Mouse (Mus musculus) midbrain, embryonic 16.5 days (tissue): ENCODE measurements around the gene Nufip1. TPM values are rescaled to one million over a fixed set of nuclear protein-coding genes. Genes with fewer than 3 reads are reported as not detected.
A peak's percentile ranks its signal among the peaks of the same experiment; 100 is the strongest.
"Not testable (repeated sequence)": the region's sequence is repeated elsewhere in the genome, so short reads cannot be mapped to it uniquely, and the experiment has no call there.

Experiments
- ATAC-seq: fragments of 200-750 bp; cut with Nextera tagmentation; 2 replicates; pipeline ENCODE4 v1.8.0; 2017; ENCODE audit warnings: moderate TSS enrichment
- H3K27ac ChIP-seq: fragments of 300-500 bp; sonication (generic); 2 replicates; pipeline ENCODE4 v1.5.1; 2014; ENCODE audit warnings: mild to moderate bottlenecking, low read length, mixed read lengths
- H3K27me3 ChIP-seq: fragments of 300-500 bp; sonication (generic); 2 replicates; pipeline ENCODE4 v1.6.1; 2014; ENCODE audit warnings: low read depth, low read length, mixed read lengths; ENCODE audit not compliant: control insufficient read depth, insufficient read depth
- H3K36me3 ChIP-seq: fragments of 300-500 bp; sonication (generic); 2 replicates; pipeline ENCODE4 v1.6.1; 2014; ENCODE audit warnings: mild to moderate bottlenecking, low read length, moderate library complexity, mixed read lengths; ENCODE audit not compliant: control insufficient read depth, insufficient read depth
- H3K4me1 ChIP-seq: fragments of 300-500 bp; sonication (generic); 2 replicates; pipeline ENCODE4 v1.6.1; 2014; ENCODE audit warnings: mild to moderate bottlenecking, low read length, mixed read lengths; ENCODE audit not compliant: control insufficient read depth, insufficient read depth
- H3K4me2 ChIP-seq: fragments of 300-500 bp; sonication (generic); 2 replicates; pipeline ENCODE4 v1.6.1; 2014; ENCODE audit warnings: mild to moderate bottlenecking, low read length, mixed read lengths
- H3K4me3 ChIP-seq: fragments of 300-500 bp; sonication (generic); 2 replicates; pipeline ENCODE4 v1.5.1; 2014; ENCODE audit warnings: low read depth, mild to moderate bottlenecking, low read length, moderate library complexity, mixed read lengths
- H3K9ac ChIP-seq: fragments of 300-500 bp; sonication (generic); 2 replicates; pipeline ENCODE4 v1.6.1; 2014; ENCODE audit warnings: low read depth, low read length, mixed read lengths
- H3K9me3 ChIP-seq: fragments of 300-500 bp; sonication (generic); replicated peaks from 2 replicates; pipeline ENCODE4 v1.6.1; 2014; ENCODE audit warnings: mild to moderate bottlenecking, low read length, mixed read lengths; ENCODE audit not compliant: control insufficient read depth, poor library complexity, severe bottlenecking
- WGBS: fragments of 180-500 bp; shearing (Covaris S2); extraction: QIAGEN DNeasy Blood & Tissue Kit; methylation state at CpG from one replicate; pipeline ENCODE4 v1.1.7; 2014; 5-methylcytosine and 5-hydroxymethylcytosine counted together
- polyA plus RNA-seq: library from polyadenylated mRNA; unstranded; fragments of >200 nt; fragmentation: Nextera tagmentation; extraction: Ambion mirVana; gene quantifications from 2 replicates; pipeline ENCODE4 v1.2.1, GENCODE M21; 2015

The Nufip1 gene
- polyA plus RNA-seq, 1 experiment from 2014 or later: 13.4 TPM

GRCm38 (mm10) chr14:76160580-76160979, 49.9 kb downstream of the Nufip1 start:
- H3K9me3 ChIP-seq, ATAC-seq, H3K4me1 ChIP-seq, H3K36me3 ChIP-seq, H3K4me2 ChIP-seq, H3K4me3 ChIP-seq, H3K27ac ChIP-seq, H3K9ac ChIP-seq, H3K27me3 ChIP-seq: not testable (repeated sequence)
- 91% methylated on average over 5 of the region's 6 CpGs for WGBS

GRCm38 (mm10) chr14:76164236-76164635, 53.5 kb downstream of the Nufip1 start:
- no peak overlapping the region for H3K4me3 ChIP-seq
- H3K27ac ChIP-seq: no peak overlapping the region
- 26% methylated on average over 11 of the region's 11 CpGs for WGBS
- H3K36me3 ChIP-seq: no peaks in the 10 kb centered on the region
- ATAC-seq: no peak
- no peaks in the 10 kb centered on the region for H3K4me1 ChIP-seq
- no peaks in the 10 kb centered on the region for H3K27me3 ChIP-seq
- no peak overlapping the region for H3K4me2 ChIP-seq
- no peak overlapping the region for H3K9ac ChIP-seq
- H3K9me3 ChIP-seq: no peaks in the 10 kb centered on the region

- Histone ChIP-seq H3K9me3 (no peaks in the 10 kb centered on the region), H3K4me1 (no peaks in the 10 kb centered on the region), H3K9ac (0 out of 2 replicates have a peak overlapping the region, but pooled peaks have one; percentile 12), H3K4me2 (peak overlapping the region; percentile 38), H3K4me3 (peak overlapping the region; percentile 12; the same call in 1 of the 2 replicates), H3K36me3 (no peaks in the 10 kb centered on the region), H3K27ac (no peak overlapping the region), H3K27me3 (no peaks in the 10 kb centered on the region)
- 26% methylated on average over 31 of the region's 32 CpGs for WGBS
- ATAC-seq: peak; percentile 60; the same call in 1 of the 2 replicates
Measured at GRCm38 (mm10) chr14:76164904-76165755, 54.4 kb downstream of the Nufip1 start.

- no peak overlapping the region for H3K27ac ChIP-seq
- H3K36me3 ChIP-seq: no peaks in the 10 kb centered on the region
- H3K4me2 ChIP-seq: no peak overlapping the region
- no peak overlapping the region for H3K9ac ChIP-seq
- H3K4me3 ChIP-seq: no peak overlapping the region
- no peaks in the 10 kb centered on the region for H3K27me3 ChIP-seq
- no peaks in the 10 kb centered on the region for H3K4me1 ChIP-seq
- peak; percentile 66 for ATAC-seq
- 69% methylated on average over 11 of the region's 11 CpGs for WGBS
- H3K9me3 ChIP-seq: no peaks in the 10 kb centered on the region
Measured at GRCm38 (mm10) chr14:76169876-76170466, 59.3 kb downstream of the Nufip1 start.

GRCm38 (mm10) chr14:76171285-76171684, 60.6 kb downstream of the Nufip1 start:
- H3K9me3 ChIP-seq: no peaks in the 10 kb centered on the region
- no peak overlapping the region for H3K9ac ChIP-seq
- no peak overlapping the region for H3K4me3 ChIP-seq
- peaks cover 10% of the 10 kb centered on the region for H3K4me1 ChIP-seq
- no peak overlapping the region for H3K4me2 ChIP-seq
- WGBS: 50% methylated on average over 8 of the region's 8 CpGs
- H3K27me3 ChIP-seq: no peaks in the 10 kb centered on the region
- no peak for ATAC-seq
- H3K27ac ChIP-seq: no peak overlapping the region
- no peaks in the 10 kb centered on the region for H3K36me3 ChIP-seq

GRCm38 (mm10) chr14:76174328-76174727, 63.6 kb downstream of the Nufip1 start:
- Histone ChIP-seq H3K9ac (no peak overlapping the region), H3K9me3 (no peaks in the 10 kb centered on the region), H3K4me3 (no peak overlapping the region), H3K36me3 (no peaks in the 10 kb centered on the region), H3K27me3 (no peaks in the 10 kb centered on the region), H3K4me2 (no peak overlapping the region), H3K27ac (no peak overlapping the region), H3K4me1 (peaks cover 12% of the 10 kb centered on the region)
- ATAC-seq: no peak
- 88% methylated on average over 7 of the region's 7 CpGs for whole genome bisulfite sequencing

- Histone ChIP-seq H3K4me1 (peaks cover 12% of the 10 kb centered on the region), H3K4me2 (no peak overlapping the region), H3K4me3 (no peak overlapping the region), H3K27ac (no peak overlapping the region), H3K36me3 (no peaks in the 10 kb centered on the region), H3K27me3 (no peaks in the 10 kb centered on the region), H3K9ac (no peak overlapping the region), H3K9me3 (no peaks in the 10 kb centered on the region)
- ATAC-seq: peak; percentile 62; the same call in 1 of the 2 replicates
- whole genome bisulfite sequencing: 5% methylated on average over 5 of the region's 5 CpGs
Measured at GRCm38 (mm10) chr14:76175808-76176207, 65.1 kb downstream of the Nufip1 start.

GRCm38 (mm10) chr14:76177230-76177629, 66.5 kb downstream of the Nufip1 start:
- H3K36me3 ChIP-seq: no peaks in the 10 kb centered on the region
- peaks cover 12% of the 10 kb centered on the region for H3K4me1 ChIP-seq
- no peak overlapping the region for H3K4me2 ChIP-seq
- H3K27me3 ChIP-seq: no peaks in the 10 kb centered on the region
- 91% methylated on average over 9 of the region's 9 CpGs for WGBS
- no peak overlapping the region for H3K4me3 ChIP-seq
- no peaks in the 10 kb centered on the region for H3K9me3 ChIP-seq
- H3K9ac ChIP-seq: no peak overlapping the region
- H3K27ac ChIP-seq: no peak overlapping the region
- ATAC-seq: 0 out of 2 replicates have a peak, but pooled peaks have one; percentile 36

GRCm38 (mm10) chr14:76178447-76178846, 67.8 kb downstream of the Nufip1 start:
- no peak overlapping the region for H3K4me3 ChIP-seq
- H3K9ac ChIP-seq: no peak overlapping the region
- ATAC-seq: no peak
- no peak overlapping the region for H3K4me2 ChIP-seq
- WGBS: 88% methylated on average over 2 of the region's 2 CpGs
- H3K9me3 ChIP-seq: no peaks in the 10 kb centered on the region
- no peaks in the 10 kb centered on the region for H3K36me3 ChIP-seq
- H3K4me1 ChIP-seq: peaks cover 12% of the 10 kb centered on the region
- H3K27me3 ChIP-seq: no peaks in the 10 kb centered on the region
- no peak overlapping the region for H3K27ac ChIP-seq
